Mouse (Mus musculus) embryonic fibroblast, embryonic 13.5 days (primary cell): Measurements from ENCODE around the gene Nrg3. TPM values are rescaled to one million over a fixed set of nuclear protein-coding genes. Genes with fewer than 3 reads are reported as not detected.

Source experiments
- H3K27ac ChIP-seq: 2 replicates; pipeline ENCODE4 v1.5.1; 2012; ENCODE audit warnings: low read length, control low read depth, inconsistent platforms; ENCODE audit not compliant: insufficient read depth
- H3K4me1 ChIP-seq: 2 replicates; pipeline ENCODE4 v1.6.1; 2011; ENCODE audit warnings: low read length; ENCODE audit not compliant: control insufficient read depth, insufficient read depth
- H3K4me3 ChIP-seq: 2 replicates; pipeline ENCODE4 v1.5.1; 2011; ENCODE audit warnings: mild to moderate bottlenecking, control low read depth, low read length; ENCODE audit not compliant: insufficient read depth
- CTCF ChIP-seq: IDR thresholded peaks from 2 replicates; pipeline ENCODE4 v1.5.1; 2011; ENCODE audit warnings: mild to moderate bottlenecking, control low read depth, low read length, moderate library complexity, borderline replicate concordance; ENCODE audit not compliant: insufficient read depth
- POLR2A ChIP-seq: IDR thresholded peaks from 2 replicates; pipeline ENCODE4 v1.6.1; 2011; ENCODE audit warnings: low read depth, mild to moderate bottlenecking, control low read depth, low read length, moderate library complexity
- polyA plus RNA-seq: library from polyadenylated mRNA; stranded (reverse); fragments of >200 nt; gene quantifications from 2 replicates; pipeline ENCODE4 v1.2.4, GENCODE M21; 2011; ENCODE audit warnings: low read depth; ENCODE audit not compliant: missing spikeins, insufficient read length

Gene Nrg3
- polyA plus RNA-seq, 1 experiment = not detected

DNA sequence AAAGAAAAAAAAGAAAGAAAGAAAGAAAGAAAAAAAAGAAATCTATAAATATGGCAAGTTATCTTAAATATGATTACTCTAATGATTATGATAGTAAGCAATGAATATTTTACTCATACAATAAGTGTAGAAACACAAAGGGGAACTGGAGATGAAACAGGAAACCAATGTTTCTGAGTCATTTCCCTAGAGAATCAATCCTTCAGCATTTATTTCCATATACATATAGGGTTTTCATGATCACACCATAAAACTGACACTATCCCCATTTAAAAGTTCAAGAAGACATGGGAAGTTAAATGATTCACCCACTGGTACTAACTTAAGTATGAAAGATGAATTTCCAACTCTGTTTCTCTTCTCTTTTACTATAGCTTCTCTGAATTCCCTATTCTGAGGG, 86.0 kb downstream of the Nrg3 start:
- H3K4me1 ChIP-seq = peaks cover 3% of the 10 kb centered on the region
- TF ChIP-seq CTCF = no peak
- no peak for TF ChIP-seq POLR2A
- H3K4me3 ChIP-seq = no peak overlapping the region
- no peak overlapping the region for H3K27ac ChIP-seq

DNA sequence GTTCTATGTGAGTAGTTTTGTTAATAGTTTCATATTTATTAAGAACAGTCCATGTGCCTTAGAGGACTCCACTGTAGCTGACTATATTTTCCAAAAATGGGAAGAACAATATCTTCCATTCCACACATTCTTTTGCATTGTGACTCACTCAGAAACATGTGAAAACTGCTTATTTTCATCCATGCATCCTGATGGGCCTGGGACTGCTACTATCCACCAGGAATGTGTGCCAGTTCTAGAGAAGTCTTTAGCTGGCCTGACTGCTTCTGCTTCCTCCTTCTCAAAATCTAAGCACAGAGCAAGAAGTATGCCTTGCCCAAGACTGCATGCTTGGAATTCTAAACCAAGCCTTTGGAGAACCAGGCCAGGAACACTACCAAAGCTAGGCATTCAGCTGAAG, 91.6 kb downstream of the Nrg3 start:
- no peak for TF ChIP-seq CTCF
- TF ChIP-seq POLR2A = no peak
- Histone ChIP-seq H3K4me3 (no peak overlapping the region), H3K27ac (peak overlapping the region; percentile 93), H3K4me1 (peaks cover 2% of the 10 kb centered on the region; the same call in 1 of the 2 replicates)

DNA sequence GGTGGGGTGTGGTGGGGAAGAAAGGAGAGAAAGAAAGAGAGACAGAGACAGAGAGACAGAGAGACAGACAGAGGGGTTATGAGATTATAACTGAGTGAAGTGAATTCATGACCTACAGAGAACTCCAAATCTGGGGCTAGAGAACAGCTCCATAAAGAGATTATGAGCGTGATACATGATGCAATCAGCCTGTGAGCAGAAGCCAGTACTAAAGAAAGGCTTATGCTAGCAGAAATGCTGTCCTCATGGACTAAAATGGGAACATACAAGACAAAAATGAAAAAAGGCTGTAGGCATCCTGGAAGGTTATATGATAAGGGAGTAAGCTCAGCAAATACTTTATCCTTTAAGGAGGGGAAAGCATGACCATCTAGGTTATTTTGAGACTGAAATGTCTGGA, 99.7 kb downstream of the Nrg3 start:
- H3K4me3 ChIP-seq = no peak overlapping the region
- no peak for TF ChIP-seq CTCF
- no peak for TF ChIP-seq POLR2A
- no peak overlapping the region for H3K27ac ChIP-seq
- H3K4me1 ChIP-seq = no peaks in the 10 kb centered on the region

DNA sequence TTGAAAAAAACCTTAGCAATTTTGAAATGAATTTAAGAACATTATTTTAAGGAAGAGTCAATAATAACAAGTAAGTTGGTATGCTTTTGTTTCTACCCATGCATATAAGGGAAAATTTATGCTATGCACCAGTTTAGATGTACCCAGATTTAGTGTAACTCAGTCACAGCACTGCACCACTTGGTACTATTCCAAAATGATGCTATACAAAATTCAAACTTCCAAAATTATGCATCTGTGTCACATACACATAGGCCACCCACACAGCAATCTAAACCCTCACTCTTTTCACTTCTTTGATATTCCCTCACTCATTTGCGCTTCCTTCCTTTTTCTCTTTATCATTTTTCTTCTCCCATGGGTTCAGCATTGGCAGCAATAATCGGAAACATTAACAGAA, 116.6 kb downstream of the Nrg3 start:
- no peak overlapping the region for H3K4me3 ChIP-seq

DNA sequence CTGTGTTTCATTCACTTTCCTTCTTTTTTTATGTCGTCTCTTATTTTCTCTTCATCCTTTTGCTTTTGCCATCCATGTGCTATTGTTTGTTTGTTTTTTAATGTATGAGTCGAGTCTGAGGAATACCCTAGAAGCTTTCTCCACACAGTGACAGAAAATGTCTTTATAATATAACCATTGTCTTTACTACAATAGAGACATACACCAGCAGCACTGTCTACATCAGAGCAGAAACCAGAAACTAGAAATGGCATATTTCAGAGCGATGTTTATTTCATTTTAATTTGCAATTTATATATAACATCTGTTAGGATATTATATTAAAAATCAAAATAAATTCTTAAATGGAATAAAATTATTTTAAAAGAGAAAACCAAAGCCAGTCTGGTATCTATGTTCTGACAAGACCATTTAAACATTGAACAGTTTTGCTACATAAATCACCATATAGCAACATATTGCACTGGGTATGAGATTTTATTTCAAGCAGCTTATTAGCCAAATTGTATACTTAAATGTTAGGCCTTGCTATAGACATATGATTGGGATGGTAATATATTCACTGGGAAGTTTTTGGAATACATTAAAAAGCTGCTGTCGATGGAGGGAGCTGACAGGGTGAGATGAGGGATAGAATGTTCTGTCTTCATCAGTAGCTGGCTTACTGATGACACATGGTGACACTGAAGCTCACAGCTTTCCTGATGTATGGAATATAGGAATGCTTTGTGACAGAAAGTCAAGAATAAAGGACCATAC, 120.7 kb downstream of the Nrg3 start:
- no peaks in the 10 kb centered on the region for H3K4me1 ChIP-seq
- H3K27ac ChIP-seq = no peak overlapping the region
- TF ChIP-seq CTCF = no peak
- no peak for TF ChIP-seq POLR2A
- no peak overlapping the region for H3K4me3 ChIP-seq

More for the DNA sequence above, 116.6 kb downstream of the Nrg3 start:
- Histone ChIP-seq H3K4me1 (no peaks in the 10 kb centered on the region), H3K27ac (no peak overlapping the region)
- TF ChIP-seq POLR2A (no peak), CTCF (no peak)

DNA sequence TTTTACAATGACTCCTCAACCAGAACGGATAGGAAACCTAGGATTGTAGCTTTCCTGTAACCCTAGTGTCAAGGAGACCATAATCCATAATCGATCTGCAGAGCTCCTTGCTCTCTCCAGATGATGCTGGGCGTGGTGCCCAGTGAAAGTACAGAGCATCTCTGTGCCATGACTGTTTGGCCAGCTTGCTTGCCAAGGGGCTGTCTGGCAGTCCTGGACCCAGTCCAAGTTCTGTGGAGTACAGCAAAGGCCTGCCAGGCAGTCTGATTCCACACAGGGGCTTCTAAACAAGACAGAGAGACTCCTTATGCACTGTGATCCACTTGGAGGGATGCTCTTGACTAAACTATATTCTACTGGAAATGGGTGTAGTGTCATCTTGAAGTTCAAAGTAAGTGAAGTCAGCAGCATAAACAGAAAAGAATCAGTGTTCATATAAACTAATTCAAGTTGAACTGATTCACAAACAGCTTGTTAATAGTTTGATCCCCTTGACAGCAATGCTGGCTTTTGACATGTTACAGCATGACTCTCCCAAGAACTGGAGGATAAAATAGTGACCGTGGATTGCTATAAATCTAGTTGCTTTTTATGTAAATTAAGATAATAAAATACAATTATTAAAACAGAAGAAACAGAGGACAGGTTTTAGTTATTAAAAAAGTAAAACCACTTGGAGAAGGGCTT, 155.3 kb downstream of the Nrg3 start:
- H3K27ac ChIP-seq = no peak overlapping the region
- H3K4me3 ChIP-seq = no peak overlapping the region
- no peaks in the 10 kb centered on the region for H3K4me1 ChIP-seq
- TF ChIP-seq POLR2A (no peak), CTCF (no peak)

DNA sequence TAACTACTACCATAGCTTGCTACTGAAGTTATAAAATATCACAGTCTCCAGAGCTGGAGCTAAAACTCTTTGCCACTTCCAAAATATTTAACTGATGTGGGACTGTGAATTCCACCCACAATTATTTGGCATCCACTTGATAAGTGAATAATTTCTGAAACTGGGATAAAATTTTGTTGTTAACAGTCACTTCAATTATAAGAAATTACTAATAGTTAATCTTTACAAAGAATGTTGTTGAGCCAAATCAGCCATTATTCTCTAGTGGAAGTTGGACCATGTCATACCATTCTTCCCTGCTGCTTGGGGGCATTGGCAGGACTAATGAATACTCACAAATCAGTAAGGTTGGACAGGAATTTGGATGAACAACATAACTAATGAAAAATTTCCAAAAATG, 158.8 kb downstream of the Nrg3 start:
- Histone ChIP-seq H3K4me3 (no peak overlapping the region), H3K4me1 (no peaks in the 10 kb centered on the region), H3K27ac (no peak overlapping the region)
- no peak for TF ChIP-seq CTCF
- TF ChIP-seq POLR2A = no peak

DNA sequence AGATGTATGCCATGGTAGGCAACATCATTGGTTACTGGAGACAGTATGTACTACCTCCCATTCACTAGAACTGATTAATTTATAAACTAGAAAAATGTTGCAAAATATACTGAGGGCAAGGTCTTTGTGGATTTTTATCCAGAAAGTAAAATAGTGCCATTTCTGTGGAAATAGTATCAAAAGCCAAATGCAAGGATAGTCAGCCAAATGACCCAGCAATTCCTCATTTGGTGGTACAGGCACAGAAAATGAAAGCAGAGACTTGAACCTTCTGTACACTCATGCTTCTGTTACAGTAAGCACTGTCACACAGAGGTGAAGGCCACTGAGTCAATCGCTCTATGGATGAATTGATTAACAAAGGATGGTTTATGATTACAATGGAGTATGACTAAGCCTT, 207.8 kb downstream of the Nrg3 start:
- no peak for TF ChIP-seq POLR2A
- no peak for TF ChIP-seq CTCF
- Histone ChIP-seq H3K4me3 (no peak overlapping the region), H3K4me1 (no peaks in the 10 kb centered on the region), H3K27ac (no peak overlapping the region)

DNA sequence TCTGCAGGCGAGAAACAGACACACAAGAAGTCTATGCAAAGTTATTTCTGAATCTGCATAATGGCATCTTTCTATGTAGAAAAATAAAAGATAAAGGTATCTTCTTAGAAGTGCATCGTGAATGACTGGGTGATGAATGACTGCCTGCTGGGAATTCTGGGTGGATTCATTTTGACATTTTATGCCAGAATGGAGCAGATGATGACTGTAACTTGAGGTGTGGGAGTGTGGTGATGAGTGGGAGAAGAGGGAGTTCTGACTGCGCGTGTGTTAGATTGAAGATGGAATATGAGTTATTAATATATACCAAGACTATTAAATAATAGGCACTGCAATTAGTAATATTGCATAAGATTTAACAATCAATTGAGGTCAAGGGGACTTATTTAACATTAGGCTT, 208.5 kb downstream of the Nrg3 start:
- Histone ChIP-seq H3K27ac (no peak overlapping the region), H3K4me1 (no peaks in the 10 kb centered on the region), H3K4me3 (no peak overlapping the region)
- TF ChIP-seq POLR2A (no peak), CTCF (no peak)

DNA sequence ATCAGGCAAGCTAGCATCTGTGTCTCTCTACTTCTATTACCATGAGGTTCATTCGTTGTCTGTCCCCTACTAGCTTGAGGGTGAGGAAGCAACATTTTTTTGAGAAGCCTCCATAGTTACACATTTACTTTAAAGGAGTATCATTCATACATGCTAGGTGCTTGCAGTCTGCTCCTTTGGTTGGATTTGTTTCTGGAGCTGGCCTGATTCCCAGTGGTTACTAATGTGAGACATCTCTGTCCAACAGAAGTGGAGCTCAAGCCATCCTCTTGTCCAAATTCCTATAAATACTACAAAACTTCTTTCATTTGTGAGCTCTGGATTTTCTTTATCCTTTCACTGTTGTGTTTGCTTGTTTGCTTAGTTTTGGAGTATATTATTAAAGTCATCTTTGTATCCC, 211.9 kb downstream of the Nrg3 start:
- H3K4me1 ChIP-seq = no peaks in the 10 kb centered on the region
- no peak overlapping the region for H3K27ac ChIP-seq
- no peak overlapping the region for H3K4me3 ChIP-seq
- TF ChIP-seq CTCF (no peak), POLR2A (no peak)
